Mouse (Mus musculus) E14TG2a.4 (cell line): Measurements from ENCODE around the gene Cd209g.

Experiments
- CTCF ChIP-seq: conservative IDR thresholded peaks from 2 replicates; pipeline ENCODE4 v1.5.1; 2014; ENCODE audit warnings: low read length
- NANOG ChIP-seq: IDR thresholded peaks from 2 replicates; pipeline ENCODE4 v1.6.1; 2014; ENCODE audit warnings: borderline replicate concordance, low read length, mixed read lengths

GRCm38 (mm10) chr8:4141721-4142120 lies 7.8 kb downstream of the Cd209g start:
- TF ChIP-seq CTCF (peak; percentile 29; the same call in 1 of the 2 replicates), NANOG (no peak)
